Mouse (Mus musculus): Measurements from ENCODE around the gene Klrb1c.
"Not testable (repeated sequence)": the region's sequence is repeated elsewhere in the genome, so short reads cannot be mapped to it uniquely, and the experiment has no call there.

DNA sequence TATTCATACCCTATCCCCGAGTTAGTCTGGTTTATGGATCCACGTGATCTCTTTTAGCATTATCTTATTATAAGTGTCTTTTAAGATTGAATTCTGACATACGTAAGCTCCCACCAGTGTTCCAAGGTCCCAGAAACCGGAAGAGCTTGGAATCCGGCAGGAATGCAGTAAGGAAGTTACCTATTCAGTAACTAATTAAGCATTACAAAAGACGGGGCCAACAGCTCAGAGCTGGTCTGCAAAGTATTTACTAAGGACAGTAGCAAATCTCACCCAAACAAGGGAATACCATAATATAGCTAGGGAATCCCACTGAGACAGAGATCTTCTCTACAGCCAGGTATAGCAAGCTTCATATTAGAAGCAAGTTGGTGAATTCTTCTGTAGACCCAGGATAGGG is 42.0 kb downstream of the Klrb1c start:
- not testable (repeated sequence) for TF ChIP-seq CTCF (IDR thresholded peaks at IDR 0.05; ENCODE audit: low read depth, low read length); POLR2A (IDR thresholded peaks at IDR 0.05; ENCODE audit: borderline replicate concordance, low read depth, low read length)

Measured in bone marrow macrophage, adult 2 months (primary cell).